22 mouse cellular contexts compared by ENCODE assay signal in the genomic region with DNA sequence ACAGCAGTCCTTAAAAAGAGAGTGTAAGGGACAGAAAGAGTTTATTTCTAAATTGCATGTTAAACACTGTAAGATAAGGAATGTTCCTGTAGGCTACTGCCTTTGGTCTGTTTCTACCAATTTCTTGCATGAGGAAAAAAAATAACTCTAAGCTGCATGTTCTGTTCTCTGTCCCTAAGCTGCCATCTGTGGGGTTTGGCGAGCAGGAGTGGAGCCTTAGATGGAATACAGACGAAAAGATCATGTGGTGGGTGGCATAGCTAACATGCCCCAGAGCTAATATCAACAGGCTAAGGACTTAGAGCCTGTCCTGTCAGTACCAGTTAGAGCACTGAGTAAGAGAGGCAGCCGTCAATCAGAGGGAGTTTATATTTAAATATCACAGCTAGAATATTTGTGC.
DNase-seq lines count a peak whose midpoint lies in the region; TF ChIP-seq lines count a peak whose summit lies in the region.
"Had no signal": no experiment of that assay in that cellular context is flagged by ENCODE, and none has a peak within 500 bp of the region (broad histone marks: within the 10 kb centered on the region; RNA-seq: fewer than 3 reads in every experiment).

No protein-coding gene starts in this region.

- H3K4me3 ChIP-seq in thymus, adult 2 months (ENCODE audit: control insufficient read depth, insufficient read depth, low read length) = no peak overlapping the region
- H3K4me3 ChIP-seq: forebrain, embryonic 13.5 days; gastrocnemius, adult 2 months; heart, embryonic 12.5 days; limb, embryonic 10.5 days; megakaryocyte, embryonic 14.5 days; stomach, embryonic 15.5 days had no signal

- no peak for TF ChIP-seq CTCF in thymus, adult 2 months (IDR thresholded peaks at IDR 0.05; ENCODE audit: borderline replicate concordance, control insufficient read depth, extremely low read depth, insufficient read depth, low read length, poor library complexity)

- intact Hi-C loops in left cerebral cortex, postnatal 36 days (cut with DNase I) = no loop called here

- 93% methylated on average over 3 of the region's 3 CpGs for WGBS in thymus, adult 2 months

- no peaks in the 10 kb centered on the region for H3K36me3 ChIP-seq in thymus, adult 2 months (ENCODE audit: control insufficient read depth, insufficient read depth, low read length)
- H3K36me3 ChIP-seq: heart, embryonic 12.5 days; limb, embryonic 10.5 days; stomach, embryonic 15.5 days had no signal

- H3K4me1 ChIP-seq in thymus, adult 2 months (replicated peaks; ENCODE audit: control insufficient read depth, insufficient read depth, low read length) = no peaks in the 10 kb centered on the region
- H3K4me1 ChIP-seq: forebrain, embryonic 13.5 days; stomach, embryonic 15.5 days had no signal

- H3K27me3 ChIP-seq in thymus, adult 2 months (ENCODE audit: control insufficient read depth, insufficient read depth, low read length) = no peaks in the 10 kb centered on the region
- H3K27me3 ChIP-seq: CH12.LX; forebrain, embryonic 13.5 days; heart, embryonic 12.5 days; stomach, embryonic 15.5 days had no signal

- no peak overlapping the region for H3K27ac ChIP-seq in thymus, adult 2 months (ENCODE audit: control insufficient read depth, insufficient read depth, low read length)
- H3K27ac ChIP-seq: forebrain, embryonic 13.5 days; gastrocnemius, adult 2 months; hindbrain, embryonic 14.5 days; limb, embryonic 10.5 days; stomach, embryonic 15.5 days had no signal

- peak; percentile 79 for DNase-seq in layer of hippocampus, adult 11-12 months (ENCODE audit: low spot score)
- no peak for DNase-seq in layer of hippocampus, postnatal 10 days (ENCODE audit: low spot score in 2 of 2)
- peak; percentile 19 for DNase-seq in frontal cortex, postnatal 14 days (ENCODE audit: low spot score in 2 of 2)
- DNase-seq in layer of hippocampus, adult 9-11 months = peak; percentile 88
- peak; percentile 48 to 57 for DNase-seq in left cerebral cortex, postnatal 36 days (ENCODE audit: low spot score in 2 of 2)
- DNase-seq in adrenal gland, postnatal 14 days = no peak
- DNase-seq in thymus, adult 2 months = no peak
- DNase-seq in natural killer cell, adult 2 months (ENCODE audit: low spot score in 2 of 2) = no peak
- DNase-seq: adrenal gland, postnatal 36 days; cerebellum, adult 18-20 months; gastrocnemius, adult 2 months; kidney, adult 8-10 months; kidney, postnatal 36 days; liver, postnatal 0 days; lung, postnatal 10 days had no signal

- no peak for TF ChIP-seq POLR2A in thymus, adult 2 months (IDR thresholded peaks at IDR 0.05; ENCODE audit: control insufficient read depth, extremely low read depth, insufficient read depth, low read length, poor library complexity)

Comparison
In these comparisons a context has a peak if more than half of its experiments do, and no peak if none do; other contexts are left out.
1. DNase-seq: peak in layer of hippocampus, adult 11-12 months (single experiment), frontal cortex, postnatal 14 days (2 of 2), layer of hippocampus, adult 9-11 months (single experiment) and left cerebral cortex, postnatal 36 days (2 of 2); none in layer of hippocampus, postnatal 10 days (0 of 2), adrenal gland, postnatal 14 days (single experiment), thymus, adult 2 months (single experiment) and natural killer cell, adult 2 months (0 of 2).